Mouse (Mus musculus): ENCODE data around the gene Svop. TPM values are rescaled to one million over a fixed set of nuclear protein-coding genes. Genes with fewer than 3 reads are reported as not detected.

The Svop gene
- total RNA-seq (2014; fragmentation: Nextera tagmentation) = not detected in 2 replicates
- total RNA-seq (2017) = 0.05 and 0.06 TPM in 2 replicates
- polyA plus RNA-seq (2012) = not detected in 2 replicates

GRCm38 (mm10) chr5:114091057-114091807, at the start of gene Svop:
TSS of gene Svop (minus strand) at chr5:114091570.
- no peak for ATAC-seq (ENCODE audit: extremely low read depth, insufficient number of reproducible peaks, low FRiP score, poor library complexity, severe bottlenecking)
- Histone ChIP-seq H3K27me3 (ENCODE audit: insufficient read depth, low read length) (peaks cover 21% of the 10 kb centered on the region), H3K9me3 (replicated peaks) (no peaks in the 10 kb centered on the region), H3K4me1 (ENCODE audit: insufficient read depth, low read depth, low read length) (peaks cover 4% of the 10 kb centered on the region; the same call in 1 of the 2 replicates), H3K4me3 (ENCODE audit: low read depth, low read length) (peak within 1 kb of the TSS; percentile 33; the same call in 1 of the 2 replicates), H3K36me3 (replicated peaks) (no peaks in the 10 kb centered on the region)
- TF ChIP-seq GATA1 (IDR thresholded peaks at IDR 0.05; ENCODE audit: borderline replicate concordance, low read length) (no peak), GATA2 (IDR thresholded peaks at IDR 0.05; ENCODE audit: borderline replicate concordance, low read depth, low read length) (no peak), TAL1 (conservative IDR thresholded peaks at IDR 0.05; ENCODE audit: low read depth, low read length) (no peak), CTCF (IDR thresholded peaks at IDR 0.05; ENCODE audit: low read depth, low read length) (no peak), POLR2AphosphoS5 (IDR thresholded peaks at IDR 0.05; ENCODE audit: insufficient replicate concordance, low read depth, low read length) (no peak)
- peak; percentile 47 for DNase-seq (ENCODE audit: low spot score)

GRCm38 (mm10) chr5:114139175-114139574, 47.8 kb upstream of the Svop start:
- H3K36me3 ChIP-seq (replicated peaks) = peaks cover 66% of the 10 kb centered on the region
- peaks cover 24% of the 10 kb centered on the region for H3K4me1 ChIP-seq (ENCODE audit: insufficient read depth, low read depth, low read length)
- no peaks in the 10 kb centered on the region for H3K9me3 ChIP-seq (replicated peaks)
- TF ChIP-seq TAL1 (conservative IDR thresholded peaks at IDR 0.05; ENCODE audit: low read depth, low read length) (no peak), CTCF (IDR thresholded peaks at IDR 0.05; ENCODE audit: low read depth, low read length) (no peak), GATA1 (IDR thresholded peaks at IDR 0.05; ENCODE audit: borderline replicate concordance, low read length) (no peak), GATA2 (IDR thresholded peaks at IDR 0.05; ENCODE audit: borderline replicate concordance, low read depth, low read length) (no peak), POLR2AphosphoS5 (IDR thresholded peaks at IDR 0.05; ENCODE audit: insufficient replicate concordance, low read depth, low read length) (no peak)
- no peak overlapping the region for H3K4me3 ChIP-seq (ENCODE audit: low read depth, low read length)
- no peaks in the 10 kb centered on the region for H3K27me3 ChIP-seq (ENCODE audit: insufficient read depth, low read length)
- DNase-seq (ENCODE audit: low spot score) (no peak), ATAC-seq (ENCODE audit: extremely low read depth, insufficient number of reproducible peaks, low FRiP score, poor library complexity, severe bottlenecking) (no peak)

GRCm38 (mm10) chr5:114138277-114139164, 47.2 kb upstream of the Svop start:
- TF ChIP-seq GATA2 (IDR thresholded peaks at IDR 0.05; ENCODE audit: borderline replicate concordance, low read depth, low read length) (no peak), CTCF (IDR thresholded peaks at IDR 0.05; ENCODE audit: low read depth, low read length) (no peak), GATA1 (IDR thresholded peaks at IDR 0.05; ENCODE audit: borderline replicate concordance, low read length) (no peak), TAL1 (conservative IDR thresholded peaks at IDR 0.05; ENCODE audit: low read depth, low read length) (no peak), POLR2AphosphoS5 (IDR thresholded peaks at IDR 0.05; ENCODE audit: insufficient replicate concordance, low read depth, low read length) (no peak)

GRCm38 (mm10) chr5:114137481-114138276, 46.3 kb upstream of the Svop start:
- ATAC-seq (ENCODE audit: extremely low read depth, insufficient number of reproducible peaks, low FRiP score, poor library complexity, severe bottlenecking) (no peak), DNase-seq (ENCODE audit: low spot score) (no peak)
- Histone ChIP-seq H3K4me3 (ENCODE audit: low read depth, low read length) (no peak overlapping the region), H3K27me3 (ENCODE audit: insufficient read depth, low read length) (no peaks in the 10 kb centered on the region), H3K4me1 (ENCODE audit: insufficient read depth, low read depth, low read length) (peaks cover 38% of the 10 kb centered on the region), H3K36me3 (replicated peaks) (peaks cover 79% of the 10 kb centered on the region), H3K9me3 (replicated peaks) (no peaks in the 10 kb centered on the region)
- TF ChIP-seq TAL1 (conservative IDR thresholded peaks at IDR 0.05; ENCODE audit: low read depth, low read length) (no peak), POLR2AphosphoS5 (IDR thresholded peaks at IDR 0.05; ENCODE audit: insufficient replicate concordance, low read depth, low read length) (no peak), GATA2 (IDR thresholded peaks at IDR 0.05; ENCODE audit: borderline replicate concordance, low read depth, low read length) (no peak), CTCF (IDR thresholded peaks at IDR 0.05; ENCODE audit: low read depth, low read length) (no peak), GATA1 (IDR thresholded peaks at IDR 0.05; ENCODE audit: borderline replicate concordance, low read length) (no peak)

More at GRCm38 (mm10) chr5:114138277-114139164, 47.2 kb upstream of the Svop start:
- Histone ChIP-seq H3K27me3 (ENCODE audit: insufficient read depth, low read length) (no peaks in the 10 kb centered on the region), H3K4me1 (ENCODE audit: insufficient read depth, low read depth, low read length) (peaks cover 30% of the 10 kb centered on the region), H3K9me3 (replicated peaks) (no peaks in the 10 kb centered on the region), H3K4me3 (ENCODE audit: low read depth, low read length) (no peak overlapping the region), H3K36me3 (replicated peaks) (peaks cover 72% of the 10 kb centered on the region)
- DNase-seq (ENCODE audit: low spot score) = no peak
- ATAC-seq (ENCODE audit: extremely low read depth, insufficient number of reproducible peaks, low FRiP score, poor library complexity, severe bottlenecking) = no peak

- Histone ChIP-seq H3K9me3 (replicated peaks) (no peaks in the 10 kb centered on the region), H3K4me3 (ENCODE audit: low read depth, low read length) (no peak overlapping the region), H3K4me1 (ENCODE audit: insufficient read depth, low read depth, low read length) (peaks cover 59% of the 10 kb centered on the region), H3K36me3 (replicated peaks) (peaks cover 83% of the 10 kb centered on the region), H3K27me3 (ENCODE audit: insufficient read depth, low read length) (no peaks in the 10 kb centered on the region)
- ATAC-seq (ENCODE audit: extremely low read depth, insufficient number of reproducible peaks, low FRiP score, poor library complexity, severe bottlenecking) (no peak), DNase-seq (ENCODE audit: low spot score) (no peak)
- TF ChIP-seq CTCF (IDR thresholded peaks at IDR 0.05; ENCODE audit: low read depth, low read length) (no peak), GATA2 (IDR thresholded peaks at IDR 0.05; ENCODE audit: borderline replicate concordance, low read depth, low read length) (no peak), TAL1 (conservative IDR thresholded peaks at IDR 0.05; ENCODE audit: low read depth, low read length) (no peak), POLR2AphosphoS5 (IDR thresholded peaks at IDR 0.05; ENCODE audit: insufficient replicate concordance, low read depth, low read length) (no peak), GATA1 (IDR thresholded peaks at IDR 0.05; ENCODE audit: borderline replicate concordance, low read length) (no peak)
Observed at GRCm38 (mm10) chr5:114135516-114135915, 44.1 kb upstream of the Svop start.
